Mouse (Mus musculus) small intestine, adult 2 months (tissue): ENCODE data around the gene Olfr875.

Source experiments
- CTCF ChIP-seq: fragments of 200-500 bp; IDR thresholded peaks from 2 replicates; pipeline ENCODE4 v1.5.1; 2012; ENCODE audit warnings: low read depth, mild to moderate bottlenecking, control low read depth, inconsistent platforms, low read length, moderate library complexity, mixed read lengths; ENCODE audit not compliant: insufficient replicate concordance, insufficient read length; ENCODE audit errors: extremely low read depth
- POLR2A ChIP-seq: fragments of 200-500 bp; IDR thresholded peaks from 2 replicates; pipeline ENCODE4 v1.6.1; 2012; ENCODE audit warnings: low read depth, mild to moderate bottlenecking, control low read depth, inconsistent platforms, low read length, moderate library complexity

- TF ChIP-seq CTCF (no peak), POLR2A (no peak)
These were observed 14.8 kb downstream of the Olfr875 start for GRCm38 (mm10) chr9:37786411-37786810.
